Mouse (Mus musculus) E14TG2a.4 (cell line): ENCODE data around the gene Olfr1134.
"Not testable (repeated sequence)": the region's sequence is repeated elsewhere in the genome, so short reads cannot be mapped to it uniquely, and the experiment has no call there.

Experiments used
- H3K27me3 ChIP-seq: 2 replicates; pipeline ENCODE4 v1.6.1; 2014; ENCODE audit warnings: low read length, control low read depth; ENCODE audit not compliant: insufficient read depth
- H3K36me3 ChIP-seq: 2 replicates; pipeline ENCODE4 v1.6.1; 2014; ENCODE audit warnings: low read length, control low read depth; ENCODE audit not compliant: insufficient read depth
- H3K4me1 ChIP-seq: replicated peaks from 2 replicates; pipeline ENCODE4 v1.6.1; 2014; ENCODE audit warnings: low read depth, low read length, control low read depth
- H3K4me3 ChIP-seq: replicated peaks from 2 replicates; pipeline ENCODE4 v1.5.1; 2014; ENCODE audit warnings: mild to moderate bottlenecking, low read length
- H3K9me3 ChIP-seq: 2 replicates; pipeline ENCODE4 v1.6.1; 2014; ENCODE audit warnings: low read length, control low read depth
- CTCF ChIP-seq: conservative IDR thresholded peaks from 2 replicates; pipeline ENCODE4 v1.5.1; 2014; ENCODE audit warnings: low read length
- NANOG ChIP-seq: IDR thresholded peaks from 2 replicates; pipeline ENCODE4 v1.6.1; 2014; ENCODE audit warnings: borderline replicate concordance, low read length, mixed read lengths
- POU5F1 ChIP-seq: IDR thresholded peaks from 2 replicates; pipeline ENCODE4 v1.6.1; 2014; ENCODE audit warnings: low read length, borderline replicate concordance

The Olfr1134 gene

GRCm38 (mm10) chr2:87658360-87658759, at the start of gene Olfr1134:
Gene Olfr1134, minus strand, starts transcription at chr2:87658460.
- no peak for TF ChIP-seq NANOG
- no peak for TF ChIP-seq CTCF
- no peak for TF ChIP-seq POU5F1

GRCm38 (mm10) chr2:87693847-87694246, 35.6 kb upstream of the Olfr1134 start, which contains the start of gene Olfr1136:
Gene Olfr1136, minus strand, starts transcription at chr2:87693947.
- H3K4me3 ChIP-seq, result no peak within 1 kb of the TSS
- H3K27me3 ChIP-seq, result no peaks in the 10 kb centered on the region
- no peaks in the 10 kb centered on the region for H3K36me3 ChIP-seq
- no peak for TF ChIP-seq POU5F1
- TF ChIP-seq CTCF, result no peak
- no peak for TF ChIP-seq NANOG
- H3K4me1 ChIP-seq, result no peaks in the 10 kb centered on the region
- no peaks in the 10 kb centered on the region for H3K9me3 ChIP-seq

More at GRCm38 (mm10) chr2:87658360-87658759, at the start of gene Olfr1134:
- H3K4me1 ChIP-seq, result no peaks in the 10 kb centered on the region
- no peaks in the 10 kb centered on the region for H3K36me3 ChIP-seq
- H3K27me3 ChIP-seq, result no peaks in the 10 kb centered on the region
- no peak within 1 kb of the TSS for H3K4me3 ChIP-seq
- H3K9me3 ChIP-seq, result 0 out of 2 replicates have a peak, but pooled peaks cover 5% of the 10 kb centered on the region

- H3K9me3 ChIP-seq, result no peaks in the 10 kb centered on the region
- no peaks in the 10 kb centered on the region for H3K4me1 ChIP-seq
- no peaks in the 10 kb centered on the region for H3K27me3 ChIP-seq
- H3K36me3 ChIP-seq, result no peaks in the 10 kb centered on the region
- TF ChIP-seq NANOG (no peak), POU5F1 (no peak)
- no peak within 1 kb of the TSS for H3K4me3 ChIP-seq
Measured at GRCm38 (mm10) chr2:87673564-87673963, 15.3 kb upstream of the Olfr1134 start, which contains the start of gene Olfr1135. Gene Olfr1135, minus strand, starts transcription at chr2:87673664.

- no peak for TF ChIP-seq POU5F1
- no peak for TF ChIP-seq CTCF
- no peak for TF ChIP-seq NANOG
- no peak within 1 kb of the TSS for H3K4me3 ChIP-seq
- no peaks in the 10 kb centered on the region for H3K9me3 ChIP-seq
- no peaks in the 10 kb centered on the region for H3K36me3 ChIP-seq
- H3K27me3 ChIP-seq, result no peaks in the 10 kb centered on the region
- H3K4me1 ChIP-seq, result no peaks in the 10 kb centered on the region
Measured at GRCm38 (mm10) chr2:87647274-87647673, 11.0 kb downstream of the Olfr1134 start, which contains the start of gene Olfr1133. Gene Olfr1133, minus strand, starts transcription at chr2:87647374.

GRCm38 (mm10) chr2:87642441-87642840, 15.8 kb downstream of the Olfr1134 start:
- Histone ChIP-seq H3K36me3 (no peaks in the 10 kb centered on the region), H3K4me3 (no peak overlapping the region), H3K9me3 (no peaks in the 10 kb centered on the region), H3K4me1 (no peaks in the 10 kb centered on the region), H3K27me3 (no peaks in the 10 kb centered on the region)
- no peak for TF ChIP-seq POU5F1
- no peak for TF ChIP-seq NANOG
- no peak for TF ChIP-seq CTCF

GRCm38 (mm10) chr2:87637435-87637834, 20.8 kb downstream of the Olfr1134 start, which contains the start of gene Olfr1132:
Gene Olfr1132, minus strand, starts transcription at chr2:87637535.
- no peaks in the 10 kb centered on the region for H3K9me3 ChIP-seq
- H3K27me3 ChIP-seq, result no peaks in the 10 kb centered on the region
- no peak for TF ChIP-seq NANOG
- no peak for TF ChIP-seq CTCF
- no peak for TF ChIP-seq POU5F1
- no peak within 1 kb of the TSS for H3K4me3 ChIP-seq
- no peaks in the 10 kb centered on the region for H3K4me1 ChIP-seq
- H3K36me3 ChIP-seq, result no peaks in the 10 kb centered on the region

- Histone ChIP-seq H3K36me3 (no peaks in the 10 kb centered on the region), H3K4me1 (no peaks in the 10 kb centered on the region), H3K9me3 (no peaks in the 10 kb centered on the region), H3K27me3 (no peaks in the 10 kb centered on the region), H3K4me3 (no peak within 1 kb of the TSS)
- TF ChIP-seq CTCF (no peak), POU5F1 (no peak)
Measured at GRCm38 (mm10) chr2:87626804-87627203, 31.5 kb downstream of the Olfr1134 start, which contains the start of gene Olfr1131. Gene Olfr1131, plus strand, starts transcription at chr2:87627104.

GRCm38 (mm10) chr2:87605912-87606311, 52.3 kb downstream of the Olfr1134 start, which contains the start of gene Olfr1130:
Gene Olfr1130, plus strand, starts transcription at chr2:87606212.
- not testable (repeated sequence) for H3K36me3 ChIP-seq, H3K4me1 ChIP-seq, H3K9me3 ChIP-seq, H3K4me3 ChIP-seq, H3K27me3 ChIP-seq
